In genomic region chr11:32587191-32588089, GRCm38 (mm10) we compare ENCODE assay signal across 8 mouse cellular contexts. TPM values are rescaled to one million over a fixed set of nuclear protein-coding genes. Genes with fewer than 3 reads are reported as not detected.
DNase-seq lines count a peak whose midpoint lies in the region; ATAC-seq and TF ChIP-seq lines count a peak whose summit lies in the region.

No protein-coding gene starts in this region.

- H3K36me3 ChIP-seq in lung, embryonic 14.5 days (ENCODE audit: insufficient read depth), result no peaks in the 10 kb centered on the region
- H3K36me3 ChIP-seq in lung, postnatal 0 days (ENCODE audit: insufficient read depth, low read length), result no peaks in the 10 kb centered on the region
- no peaks in the 10 kb centered on the region for H3K36me3 ChIP-seq in embryonic facial prominence, embryonic 11.5 days (replicated peaks; ENCODE audit: control insufficient read depth, insufficient read depth, low read depth, low read length)
- H3K36me3 ChIP-seq in limb, embryonic 10.5 days, result no peaks in the 10 kb centered on the region
- no peaks in the 10 kb centered on the region for H3K36me3 ChIP-seq in stomach, postnatal 0 days (ENCODE audit: control insufficient read depth, insufficient read depth, low read length)

- H3K4me1 ChIP-seq in lung, embryonic 14.5 days (ENCODE audit: insufficient read depth), result no peaks in the 10 kb centered on the region
- H3K4me1 ChIP-seq in lung, postnatal 0 days (ENCODE audit: insufficient read depth, low read depth, low read length), result no peaks in the 10 kb centered on the region
- no peaks in the 10 kb centered on the region for H3K4me1 ChIP-seq in embryonic facial prominence, embryonic 11.5 days (ENCODE audit: control insufficient read depth, insufficient read depth, low read length)
- peaks cover 10% of the 10 kb centered on the region for H3K4me1 ChIP-seq in limb, embryonic 10.5 days
- H3K4me1 ChIP-seq in stomach, postnatal 0 days (replicated peaks; ENCODE audit: control insufficient read depth, insufficient read depth), result no peaks in the 10 kb centered on the region

- H3K9ac ChIP-seq in lung, embryonic 14.5 days, result no peak overlapping the region; the same call in 1 of the 2 replicates
- no peak overlapping the region for H3K9ac ChIP-seq in lung, postnatal 0 days (replicated peaks; ENCODE audit: low read depth)
- H3K9ac ChIP-seq in embryonic facial prominence, embryonic 11.5 days (replicated peaks; ENCODE audit: low read length), result peak overlapping the region; percentile 26
- 0 out of 2 replicates have a peak overlapping the region, but pooled peaks have one; percentile 9 for H3K9ac ChIP-seq in stomach, postnatal 0 days (ENCODE audit: low read length)

- no peak for TF ChIP-seq CTCF in lung, embryonic 14.5 days (IDR thresholded peaks at IDR 0.05; ENCODE audit: low read depth)
- no peak for TF ChIP-seq CTCF in lung, postnatal 0 days (IDR thresholded peaks at IDR 0.05)
- TF ChIP-seq CTCF in stomach, postnatal 0 days (IDR thresholded peaks at IDR 0.05; ENCODE audit: low read depth), result no peak

- no peak overlapping the region for H3K4me3 ChIP-seq in lung, embryonic 14.5 days (ENCODE audit: low read depth, low read length)
- no peak overlapping the region for H3K4me3 ChIP-seq in lung, postnatal 0 days (ENCODE audit: low read depth, low read length)
- no peak overlapping the region for H3K4me3 ChIP-seq in embryonic facial prominence, embryonic 11.5 days (ENCODE audit: low read depth, low read length)
- no peak overlapping the region for H3K4me3 ChIP-seq in limb, embryonic 10.5 days
- no peak overlapping the region for H3K4me3 ChIP-seq in stomach, postnatal 0 days (ENCODE audit: low read depth, low read length)

- no peak for DNase-seq in lung, embryonic 14.5 days
- no peak for DNase-seq in lung, postnatal 0 days (ENCODE audit: low spot score)
- DNase-seq in embryonic facial prominence, embryonic 11.5 days (ENCODE audit: low spot score), result no peak
- DNase-seq in limb, embryonic 10.5 days (ENCODE audit: low spot score), result no peak
- DNase-seq in stomach, postnatal 0 days (ENCODE audit: low spot score), result no peak
- DNase-seq in cerebellum, postnatal 36 days, result no peak
- no peak for DNase-seq in urinary bladder, postnatal 25 days (ENCODE audit: low spot score)

- no peaks in the 10 kb centered on the region for H3K27me3 ChIP-seq in lung, embryonic 14.5 days (ENCODE audit: insufficient read depth, low read length)
- H3K27me3 ChIP-seq in lung, postnatal 0 days (replicated peaks; ENCODE audit: insufficient read depth, low read length), result no peaks in the 10 kb centered on the region
- H3K27me3 ChIP-seq in embryonic facial prominence, embryonic 11.5 days (ENCODE audit: control insufficient read depth, insufficient read depth, low read length), result no peaks in the 10 kb centered on the region
- H3K27me3 ChIP-seq in limb, embryonic 10.5 days (ENCODE audit: low read depth, poor library complexity, severe bottlenecking), result no peaks in the 10 kb centered on the region
- no peaks in the 10 kb centered on the region for H3K27me3 ChIP-seq in stomach, postnatal 0 days (ENCODE audit: control insufficient read depth, insufficient read depth, low read length)

- 0 out of 2 replicates have a peak, but pooled peaks have one; percentile 11 for ATAC-seq in lung, embryonic 14.5 days (ENCODE audit: insufficient read depth)
- ATAC-seq in lung, postnatal 0 days, result no peak
- 0 out of 2 replicates have a peak, but pooled peaks have one; percentile 6 for ATAC-seq in embryonic facial prominence, embryonic 11.5 days (replicated peaks; ENCODE audit: insufficient number of reproducible peaks, low FRiP score, low TSS enrichment, low read depth)
- ATAC-seq in stomach, postnatal 0 days (ENCODE audit: low FRiP score, low TSS enrichment), result no peak
- no peak for ATAC-seq in erythroid progenitor cell, adult 5-6 weeks (replicated peaks; ENCODE audit: low FRiP score, poor library complexity, severe bottlenecking)

- H3K9me3 ChIP-seq in lung, embryonic 14.5 days (ENCODE audit: low read depth, low read length), result no peaks in the 10 kb centered on the region
- no peaks in the 10 kb centered on the region for H3K9me3 ChIP-seq in lung, postnatal 0 days (ENCODE audit: low read length)
- no peaks in the 10 kb centered on the region for H3K9me3 ChIP-seq in embryonic facial prominence, embryonic 11.5 days (replicated peaks; ENCODE audit: control insufficient read depth, low read length)
- H3K9me3 ChIP-seq in limb, embryonic 10.5 days (replicated peaks), result no peaks in the 10 kb centered on the region
- H3K9me3 ChIP-seq in stomach, postnatal 0 days (ENCODE audit: control insufficient read depth, low read length), result no peaks in the 10 kb centered on the region

- 72% methylated on average over 17 of the region's 17 CpGs for WGBS in lung, embryonic 14.5 days
- WGBS in lung, postnatal 0 days, result 65% methylated on average over 17 of the region's 17 CpGs
- 69% methylated on average over 17 of the region's 17 CpGs for WGBS in embryonic facial prominence, embryonic 11.5 days
- 71% methylated on average over 17 of the region's 17 CpGs for WGBS in limb, embryonic 10.5 days
- 67% methylated on average over 17 of the region's 17 CpGs for WGBS in stomach, postnatal 0 days

- H3K27ac ChIP-seq in lung, embryonic 14.5 days (ENCODE audit: low read depth), result no peak overlapping the region
- H3K27ac ChIP-seq in lung, postnatal 0 days (ENCODE audit: low read length), result no peak overlapping the region
- H3K27ac ChIP-seq in embryonic facial prominence, embryonic 11.5 days (replicated peaks; ENCODE audit: low read depth, low read length), result no peak overlapping the region
- H3K27ac ChIP-seq in limb, embryonic 10.5 days, result peak overlapping the region; percentile 63
- H3K27ac ChIP-seq in stomach, postnatal 0 days (replicated peaks), result no peak overlapping the region

- H3K4me2 ChIP-seq in lung, embryonic 14.5 days, result no peak overlapping the region
- H3K4me2 ChIP-seq in lung, postnatal 0 days (replicated peaks; ENCODE audit: low read depth, low read length), result no peak overlapping the region
- no peak overlapping the region for H3K4me2 ChIP-seq in embryonic facial prominence, embryonic 11.5 days (ENCODE audit: low read depth, low read length)
- H3K4me2 ChIP-seq in stomach, postnatal 0 days (replicated peaks; ENCODE audit: low read depth), result no peak overlapping the region

- no peak for TF ChIP-seq EP300 in lung, postnatal 0 days (IDR thresholded peaks at IDR 0.05)
- no peak for TF ChIP-seq EP300 in stomach, postnatal 0 days (optimal IDR thresholded peaks at IDR 0.05)

RNA-seq across cellular contexts. Expression of gene Stk10, which starts 54.3 kb away (rescaled TPM):
- 1.9 and 2.0 TPM in 2 replicates for polyA plus RNA-seq in lung, embryonic 14.5 days (2014; fragmentation: Nextera tagmentation; extraction: Ambion mirVana)
- 1.9 and 2.4 TPM in 2 replicates for polyA plus RNA-seq in lung, postnatal 0 days (2015; fragmentation: Nextera tagmentation; extraction: Ambion mirVana)
- 1.4 and 1.7 TPM in 2 replicates for polyA plus RNA-seq in embryonic facial prominence, embryonic 11.5 days (2014; fragmentation: Nextera tagmentation; extraction: Ambion mirVana)
- 2.2 and 2.8 TPM in 2 replicates for polyA plus RNA-seq in limb, embryonic 10.5 days (2016; fragmentation: Nextera tagmentation; extraction: Ambion mirVana)
- 1.1 and 1.6 TPM in 2 replicates for polyA plus RNA-seq in stomach, postnatal 0 days (2015; fragmentation: Nextera tagmentation; extraction: Ambion mirVana)
- total RNA-seq in erythroid progenitor cell, adult 5-6 weeks (2015; ENCODE audit: low replicate concordance), result 14.3 and 15.1 TPM in 2 replicates
- 8.3 and 10.0 TPM in 2 replicates for total RNA-seq in erythroid progenitor cell, adult 5-6 weeks (2017; ENCODE audit: low replicate concordance)

RNA-seq across cellular contexts. Expression of gene Fbxw11, which starts 55.1 kb away (rescaled TPM):
- polyA plus RNA-seq in lung, embryonic 14.5 days (2014; fragmentation: Nextera tagmentation; extraction: Ambion mirVana), result 82.6 and 89.5 TPM in 2 replicates
- polyA plus RNA-seq in lung, postnatal 0 days (2015; fragmentation: Nextera tagmentation; extraction: Ambion mirVana), result 46.6 and 54.2 TPM in 2 replicates
- 83.3 and 90.6 TPM in 2 replicates for polyA plus RNA-seq in embryonic facial prominence, embryonic 11.5 days (2014; fragmentation: Nextera tagmentation; extraction: Ambion mirVana)
- polyA plus RNA-seq in limb, embryonic 10.5 days (2016; fragmentation: Nextera tagmentation; extraction: Ambion mirVana), result 77.6 and 96.4 TPM in 2 replicates
- 31.5 and 32.1 TPM in 2 replicates for polyA plus RNA-seq in stomach, postnatal 0 days (2015; fragmentation: Nextera tagmentation; extraction: Ambion mirVana)
- total RNA-seq in erythroid progenitor cell, adult 5-6 weeks (2015; ENCODE audit: low replicate concordance), result 8.4 and 16.6 TPM in 2 replicates
- total RNA-seq in erythroid progenitor cell, adult 5-6 weeks (2017; ENCODE audit: low replicate concordance), result 14.9 and 30.0 TPM in 2 replicates

RNA-seq across cellular contexts. Expression of gene Efcab9, which starts 55.6 kb away (rescaled TPM):
- 0.37 TPM in 1 of 2 replicates, not detected in the other for polyA plus RNA-seq in lung, embryonic 14.5 days (2014; fragmentation: Nextera tagmentation; extraction: Ambion mirVana)
- polyA plus RNA-seq in lung, postnatal 0 days (2015; fragmentation: Nextera tagmentation; extraction: Ambion mirVana), result 0.18 and 0.30 TPM in 2 replicates
- polyA plus RNA-seq in embryonic facial prominence, embryonic 11.5 days (2014; fragmentation: Nextera tagmentation; extraction: Ambion mirVana), result 0.65 TPM in 1 of 2 replicates, not detected in the other
- polyA plus RNA-seq in limb, embryonic 10.5 days (2016; fragmentation: Nextera tagmentation; extraction: Ambion mirVana), result 0.38 TPM in 1 of 2 replicates, not detected in the other
- polyA plus RNA-seq in stomach, postnatal 0 days (2015; fragmentation: Nextera tagmentation; extraction: Ambion mirVana), result 0.16 and 0.52 TPM in 2 replicates
- total RNA-seq in erythroid progenitor cell, adult 5-6 weeks (2015; ENCODE audit: low replicate concordance), result not detected in 2 replicates
- not detected in 2 replicates for total RNA-seq in erythroid progenitor cell, adult 5-6 weeks (2017; ENCODE audit: low replicate concordance)

Comparison
In these comparisons a context has a peak if more than half of its experiments do, and no peak if none do; other contexts are left out.
1. ATAC-seq: peak in lung, embryonic 14.5 days (single experiment) and embryonic facial prominence, embryonic 11.5 days (single experiment); none in lung, postnatal 0 days (single experiment), stomach, postnatal 0 days (single experiment) and erythroid progenitor cell, adult 5-6 weeks (single experiment).
2. H3K9ac ChIP-seq: peak in embryonic facial prominence, embryonic 11.5 days (single experiment) and stomach, postnatal 0 days (single experiment); none in lung, embryonic 14.5 days (single experiment) and lung, postnatal 0 days (single experiment).